Mouse (Mus musculus) right cerebral cortex, postnatal 14 days (tissue): Measurements from ENCODE around the gene Oog4.
"Not testable (repeated sequence)": the region's sequence is repeated elsewhere in the genome, so short reads cannot be mapped to it uniquely, and the experiment has no call there.

Experiments used
- DNase-seq: peaks from one replicate; pipeline ENCODE4 v3.0.0; 2022

Oog4 gene

GRCm38 (mm10) chr4:143450224-143450623 is at the start of gene Oog4:
Gene Oog4, minus strand, starts transcription at chr4:143450324.
- DNase-seq: no peak

DNA sequence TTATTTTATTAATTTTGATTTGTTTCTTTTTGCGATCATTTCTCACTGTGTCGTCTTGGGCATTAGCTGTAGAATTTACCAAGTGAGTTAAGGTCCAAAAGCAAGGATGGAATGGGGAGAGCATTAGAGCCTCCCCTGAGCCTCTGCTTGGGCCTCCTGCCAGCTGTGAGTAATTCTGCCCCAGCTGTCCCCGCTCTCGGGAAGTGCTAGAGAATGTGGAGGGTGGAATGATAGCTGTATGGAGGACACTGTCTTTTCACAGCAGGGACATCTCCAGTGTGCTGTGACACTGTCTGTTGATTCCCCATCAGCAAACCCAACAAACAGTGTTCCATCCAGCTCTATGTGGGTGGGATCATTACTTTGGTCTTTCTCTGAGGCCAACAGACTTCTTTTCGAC is 23.4 kb downstream of the Oog4 start:
- not testable (repeated sequence) for DNase-seq

DNA sequence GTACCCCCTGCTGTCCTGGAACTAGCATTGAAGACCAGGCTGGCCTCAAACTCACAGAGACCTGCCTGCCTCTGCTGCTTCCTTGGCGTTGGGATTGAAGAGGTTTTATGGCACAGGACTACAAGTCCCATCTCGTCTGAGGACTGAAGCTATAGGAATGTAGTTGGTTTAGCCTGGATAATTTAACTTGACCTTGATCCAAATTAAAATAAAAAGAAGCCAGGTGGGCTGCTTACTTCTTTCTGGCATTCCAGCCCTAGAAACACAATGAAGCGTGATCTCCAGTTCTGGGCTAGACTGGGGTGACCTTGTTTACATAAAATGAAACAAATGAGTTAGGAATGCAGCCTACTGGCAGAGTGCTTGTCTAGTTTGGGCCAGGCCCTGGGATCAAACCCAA is 36.0 kb downstream of the Oog4 start:
- no peak for DNase-seq

DNA sequence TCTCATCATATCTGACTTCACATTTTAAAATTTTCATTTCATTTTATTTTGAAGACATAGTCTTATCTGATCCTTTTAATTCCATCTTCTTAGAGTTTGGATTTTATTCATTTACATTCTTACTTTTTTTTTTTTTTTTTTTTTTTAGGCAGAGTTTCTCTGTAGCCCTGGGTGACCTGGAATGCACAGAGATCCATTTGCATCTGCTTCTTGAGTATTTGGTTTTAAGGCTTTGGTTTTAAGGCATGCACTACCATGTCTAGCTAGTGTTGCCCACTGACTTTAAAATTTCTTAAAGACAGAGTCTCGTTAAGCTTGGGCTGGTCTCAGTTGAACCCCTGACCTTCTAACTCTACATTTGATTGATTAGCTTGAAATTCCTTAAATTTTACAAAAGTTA is 36.5 kb downstream of the Oog4 start:
- no peak for DNase-seq

GRCm38 (mm10) chr4:143412219-143413092 is 37.7 kb downstream of the Oog4 start, which contains the start of gene Pramef8:
Gene Pramef8, plus strand, starts transcription at chr4:143412426.
- DNase-seq: peak; percentile 87

DNA sequence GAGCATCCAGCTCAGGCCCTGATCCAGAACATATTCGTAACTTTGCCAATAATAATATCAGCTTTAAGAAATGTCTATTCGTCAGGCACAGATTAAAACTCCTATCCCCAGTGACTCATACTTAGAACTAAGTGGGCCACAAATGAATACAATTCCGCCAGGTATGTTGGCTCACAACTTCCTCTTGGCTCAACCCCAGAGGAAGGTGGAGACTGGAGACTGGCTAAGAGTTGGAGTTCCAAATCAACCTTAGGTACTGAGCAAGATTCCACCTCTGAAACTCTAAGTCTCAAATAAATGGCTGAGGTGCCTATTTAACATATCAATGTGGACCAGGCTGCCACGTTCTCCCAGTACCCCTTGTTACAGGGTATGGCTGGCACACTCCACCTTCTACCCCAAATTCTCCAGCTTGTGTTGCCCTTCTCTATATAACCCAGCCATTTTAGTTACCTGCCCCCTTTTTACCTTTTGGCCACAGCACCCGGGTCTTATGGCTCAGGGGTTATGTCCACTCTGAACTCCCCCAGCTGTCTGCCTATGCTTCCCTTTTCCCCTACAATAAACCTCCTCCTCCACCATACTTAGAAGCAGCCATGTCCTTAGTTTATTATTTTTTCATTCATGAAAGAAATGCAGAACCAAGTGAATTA is 38.4 kb downstream of the Oog4 start:
- DNase-seq: no peak

DNA sequence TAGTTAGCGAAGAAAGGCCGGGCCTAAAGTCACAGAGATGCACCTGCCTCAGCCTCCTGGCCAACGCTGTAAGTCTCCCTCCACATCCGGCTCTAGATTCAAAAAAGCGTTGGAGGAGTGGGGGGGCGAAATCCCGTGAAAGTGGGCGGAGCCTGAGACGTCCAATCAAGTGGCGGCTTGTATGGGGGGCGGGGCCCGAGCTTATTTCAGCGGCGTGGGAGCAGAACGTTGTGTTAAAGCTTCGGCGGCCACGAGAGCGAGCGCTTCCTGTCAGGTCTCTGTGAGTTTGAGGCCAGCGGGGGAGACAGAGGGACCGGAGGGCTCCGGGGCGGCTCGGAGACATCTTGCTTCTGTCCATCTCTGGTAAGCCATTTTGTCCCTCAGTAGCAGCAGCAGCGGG is 55.9 kb downstream of the Oog4 start, which contains the start of gene Pramel1:
Pramel1 (plus strand) TSS at position 248 of the 400 bp plus-strand sequence.
- DNase-seq: no peak

DNA sequence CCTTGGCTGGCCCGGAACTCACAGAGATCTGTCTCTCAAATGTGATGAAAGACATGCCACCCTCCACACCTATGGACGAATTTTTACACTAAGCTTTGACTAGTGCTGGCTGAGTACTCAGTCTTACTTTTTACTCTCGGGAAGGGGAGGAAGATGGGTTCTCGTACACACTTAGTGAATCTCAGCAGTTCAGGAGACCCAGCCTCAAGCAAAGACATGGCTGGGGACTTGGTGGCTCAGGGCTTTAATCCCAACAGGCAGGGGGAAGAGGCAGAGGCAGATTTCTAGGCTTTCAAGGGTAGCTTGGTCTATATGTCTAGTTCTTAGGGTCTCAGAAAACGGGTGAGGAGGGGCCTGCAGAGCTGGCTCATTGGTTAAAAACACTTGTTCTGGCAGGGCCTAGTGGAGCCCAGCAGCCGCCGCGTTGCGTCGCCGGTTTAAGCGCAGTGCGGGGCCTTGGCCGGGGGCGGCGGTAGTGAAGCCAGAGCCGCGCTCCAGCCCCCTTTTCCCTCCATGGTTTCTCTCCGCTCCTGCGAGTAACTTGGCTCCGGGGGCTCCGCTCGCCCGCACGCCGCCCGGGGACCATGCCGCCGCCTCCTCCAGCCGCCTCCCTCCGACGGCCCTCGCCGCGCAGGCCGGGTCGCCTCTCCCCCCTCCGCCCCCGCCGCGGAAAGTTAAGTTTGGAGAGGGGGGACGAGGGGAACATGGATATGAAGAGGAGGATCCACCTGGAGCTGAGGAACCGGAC is 61.0 kb downstream of the Oog4 start:
- DNase-seq: peak; percentile 44
